In the genomic region with DNA sequence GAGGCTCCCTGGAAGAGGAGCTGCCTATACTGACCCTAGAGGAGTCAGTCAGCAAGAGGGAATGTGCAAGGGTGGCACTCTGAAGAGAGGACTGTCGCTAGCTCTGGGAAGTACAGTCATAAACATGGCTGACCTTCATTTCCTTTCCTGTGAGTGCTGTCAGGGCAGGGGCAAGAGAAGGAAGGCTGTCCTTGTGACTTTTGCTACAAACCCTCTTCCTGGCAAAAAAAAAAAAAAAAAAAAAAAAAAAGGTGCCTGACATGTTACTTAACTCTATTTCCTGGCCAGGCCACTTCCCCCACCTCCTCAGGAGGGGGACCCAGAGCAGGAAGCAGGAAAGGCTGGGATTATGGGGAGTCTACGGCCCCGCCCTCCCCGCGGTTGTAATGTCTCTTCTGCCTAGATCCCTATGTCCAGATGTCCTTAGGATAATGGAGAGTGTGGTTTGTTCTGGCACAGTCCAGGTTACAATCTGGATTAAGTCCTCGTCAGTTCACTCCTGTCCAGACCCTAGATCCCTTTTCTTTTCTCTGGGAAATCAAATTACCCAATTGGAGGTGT, we compare ENCODE assay signal across 9 mouse cellular contexts. TPM values are rescaled to one million over a fixed set of nuclear protein-coding genes. Genes with fewer than 3 reads are reported as not detected.
DNase-seq lines count a peak whose midpoint lies in the region; ATAC-seq and TF ChIP-seq lines count a peak whose summit lies in the region.
"Had no signal": no experiment of that assay in that cellular context is flagged by ENCODE, and none has a peak within 500 bp of the region (broad histone marks: within the 10 kb centered on the region; RNA-seq: fewer than 3 reads in every experiment).

No protein-coding gene starts in this region.

- H3K27me3 ChIP-seq in lung, embryonic 14.5 days (ENCODE audit: insufficient read depth, low read length) = no peaks in the 10 kb centered on the region
- no peaks in the 10 kb centered on the region for H3K27me3 ChIP-seq in heart, embryonic 12.5 days (replicated peaks)
- H3K27me3 ChIP-seq in stomach, embryonic 16.5 days (ENCODE audit: control insufficient read depth, insufficient read depth, low read length) = no peaks in the 10 kb centered on the region

- no peak overlapping the region for H3K9ac ChIP-seq in lung, embryonic 14.5 days
- no peak overlapping the region for H3K9ac ChIP-seq in heart, embryonic 12.5 days
- no peak overlapping the region for H3K9ac ChIP-seq in stomach, embryonic 16.5 days (ENCODE audit: low read length)

- 63% methylated on average over 6 of the region's 6 CpGs for WGBS in lung, embryonic 14.5 days
- WGBS in lung, adult 2 months = 42% methylated on average over 6 of the region's 6 CpGs
- 61% methylated on average over 6 of the region's 6 CpGs for WGBS in heart, embryonic 12.5 days
- 56% methylated on average over 6 of the region's 6 CpGs for WGBS in stomach, embryonic 16.5 days

- H3K27ac ChIP-seq in lung, embryonic 14.5 days (ENCODE audit: low read depth) = 0 out of 2 replicates have a peak overlapping the region, but pooled peaks have one; percentile 14
- peak overlapping the region; percentile 62 for H3K27ac ChIP-seq in heart, embryonic 12.5 days (ENCODE audit: poor library complexity, severe bottlenecking)
- H3K27ac ChIP-seq in stomach, embryonic 16.5 days (ENCODE audit: low read length) = peak overlapping the region; percentile 21; the same call in 1 of the 2 replicates

- no peak for TF ChIP-seq POLR2A in lung, adult 2 months (IDR thresholded peaks at IDR 0.05; ENCODE audit: borderline replicate concordance, extremely low read depth, low read depth, low read length)

- DNase-seq in lung, embryonic 14.5 days = peak; percentile 69
- no peak for DNase-seq in lung, adult 2 months
- peak; percentile 46 to 69 for DNase-seq in kidney, postnatal 4 days
- no peak for DNase-seq in right cerebral cortex, postnatal 36 days (ENCODE audit: low spot score in 2 of 2)
- no peak for DNase-seq in ovary, postnatal 10 days (ENCODE audit: low spot score)
- DNase-seq in urinary bladder, adult 2 months (ENCODE audit: low spot score) = no peak
- DNase-seq: cerebellum, postnatal 25 days had no signal

- H3K9me3 ChIP-seq in lung, embryonic 14.5 days (ENCODE audit: low read depth, low read length) = peaks cover 4% of the 10 kb centered on the region; the same call in 1 of the 2 replicates
- H3K9me3 ChIP-seq in heart, embryonic 12.5 days (replicated peaks) = no peaks in the 10 kb centered on the region
- H3K9me3 ChIP-seq in stomach, embryonic 16.5 days (replicated peaks; ENCODE audit: control insufficient read depth, low read length) = no peaks in the 10 kb centered on the region

- ATAC-seq in lung, embryonic 14.5 days (ENCODE audit: insufficient read depth) = peak; percentile 49; the same call in 1 of the 2 replicates
- 0 out of 2 replicates have a peak, but pooled peaks have one; percentile 55 for ATAC-seq in heart, embryonic 12.5 days (ENCODE audit: insufficient number of reproducible peaks, low FRiP score)
- peak; percentile 54; the same call in 1 of the 2 replicates for ATAC-seq in stomach, embryonic 16.5 days (ENCODE audit: insufficient read depth, low FRiP score)

- H3K4me3 ChIP-seq in lung, embryonic 14.5 days (ENCODE audit: low read depth, low read length) = no peak overlapping the region
- no peak overlapping the region for H3K4me3 ChIP-seq in lung, adult 2 months (replicated peaks; ENCODE audit: extremely low read depth, low read depth, low read length)
- H3K4me3 ChIP-seq in heart, embryonic 12.5 days = no peak overlapping the region
- no peak overlapping the region for H3K4me3 ChIP-seq in stomach, embryonic 16.5 days (replicated peaks; ENCODE audit: low read length)

- TF ChIP-seq CTCF in lung, embryonic 14.5 days (IDR thresholded peaks at IDR 0.05; ENCODE audit: low read depth) = no peak
- TF ChIP-seq CTCF in lung, adult 2 months (IDR thresholded peaks at IDR 0.05; ENCODE audit: insufficient read depth, low read length) = no peak

- H3K36me3 ChIP-seq in lung, embryonic 14.5 days (ENCODE audit: insufficient read depth) = 0 out of 2 replicates have a peak, but pooled peaks cover 3% of the 10 kb centered on the region
- no peaks in the 10 kb centered on the region; the same call in 1 of the 2 replicates for H3K36me3 ChIP-seq in heart, embryonic 12.5 days
- no peaks in the 10 kb centered on the region for H3K36me3 ChIP-seq in stomach, embryonic 16.5 days (ENCODE audit: control insufficient read depth, insufficient read depth, low read length)

- no peak overlapping the region for H3K4me2 ChIP-seq in lung, embryonic 14.5 days
- no peak overlapping the region for H3K4me2 ChIP-seq in heart, embryonic 12.5 days
- H3K4me2 ChIP-seq in stomach, embryonic 16.5 days (ENCODE audit: low read depth, low read length) = no peak overlapping the region

- H3K4me1 ChIP-seq in lung, embryonic 14.5 days (ENCODE audit: insufficient read depth) = peaks cover 14% of the 10 kb centered on the region
- H3K4me1 ChIP-seq in lung, adult 2 months (ENCODE audit: control insufficient read depth, insufficient read depth, low read length) = peaks cover 7% of the 10 kb centered on the region; the same call in 1 of the 2 replicates
- H3K4me1 ChIP-seq in heart, embryonic 12.5 days (replicated peaks) = peaks cover 38% of the 10 kb centered on the region
- H3K4me1 ChIP-seq in stomach, embryonic 16.5 days (ENCODE audit: control insufficient read depth, insufficient read depth, low read length) = peaks cover 15% of the 10 kb centered on the region

RNA-seq across cellular contexts. Expression of a gene that starts 21.5 kb away (rescaled TPM):
- 9.9 and 10.8 TPM in 2 replicates for polyA plus RNA-seq in lung, embryonic 14.5 days (2014; fragmentation: Nextera tagmentation; extraction: Ambion mirVana)
- 21.6 and 27.8 TPM in 2 replicates for polyA plus RNA-seq in lung, adult 2 months (2012; rRNA removed)
- polyA plus RNA-seq in heart, embryonic 12.5 days (2016; fragmentation: Nextera tagmentation; extraction: Ambion mirVana) = 6.0 and 6.2 TPM in 2 replicates
- polyA plus RNA-seq in stomach, embryonic 16.5 days (2015; fragmentation: Nextera tagmentation; extraction: Ambion mirVana) = 26.7 and 29.9 TPM in 2 replicates
- polyA plus RNA-seq in urinary bladder, adult 2 months (2012; rRNA removed) = 114 and 146 TPM in 2 replicates

Comparison
In these comparisons a context has a peak if more than half of its experiments do, and no peak if none do; other contexts are left out.
1. DNase-seq: peak in lung, embryonic 14.5 days (single experiment) and kidney, postnatal 4 days (2 of 2); none in lung, adult 2 months (single experiment), right cerebral cortex, postnatal 36 days (0 of 2), ovary, postnatal 10 days (single experiment) and urinary bladder, adult 2 months (single experiment).
2. Peak in every context shown above with its lines, with median percentiles within 50 percentile points of each other: ATAC-seq and H3K27ac ChIP-seq.